Mouse (Mus musculus) B cell, adult 62 days (primary cell): ENCODE measurements around the gene Ccr9. TPM values are rescaled to one million over a fixed set of nuclear protein-coding genes. Genes with fewer than 3 reads are reported as not detected.

Experiments used
- total RNA-seq: library from RNA; stranded (reverse); gene quantifications from 4 replicates; pipeline ENCODE4 v1.2.4, GENCODE M21; 2023

The Ccr9 gene
- total RNA-seq: 0.78 to 1.0 TPM (median 1.0 TPM) in 4 replicates

DNA sequence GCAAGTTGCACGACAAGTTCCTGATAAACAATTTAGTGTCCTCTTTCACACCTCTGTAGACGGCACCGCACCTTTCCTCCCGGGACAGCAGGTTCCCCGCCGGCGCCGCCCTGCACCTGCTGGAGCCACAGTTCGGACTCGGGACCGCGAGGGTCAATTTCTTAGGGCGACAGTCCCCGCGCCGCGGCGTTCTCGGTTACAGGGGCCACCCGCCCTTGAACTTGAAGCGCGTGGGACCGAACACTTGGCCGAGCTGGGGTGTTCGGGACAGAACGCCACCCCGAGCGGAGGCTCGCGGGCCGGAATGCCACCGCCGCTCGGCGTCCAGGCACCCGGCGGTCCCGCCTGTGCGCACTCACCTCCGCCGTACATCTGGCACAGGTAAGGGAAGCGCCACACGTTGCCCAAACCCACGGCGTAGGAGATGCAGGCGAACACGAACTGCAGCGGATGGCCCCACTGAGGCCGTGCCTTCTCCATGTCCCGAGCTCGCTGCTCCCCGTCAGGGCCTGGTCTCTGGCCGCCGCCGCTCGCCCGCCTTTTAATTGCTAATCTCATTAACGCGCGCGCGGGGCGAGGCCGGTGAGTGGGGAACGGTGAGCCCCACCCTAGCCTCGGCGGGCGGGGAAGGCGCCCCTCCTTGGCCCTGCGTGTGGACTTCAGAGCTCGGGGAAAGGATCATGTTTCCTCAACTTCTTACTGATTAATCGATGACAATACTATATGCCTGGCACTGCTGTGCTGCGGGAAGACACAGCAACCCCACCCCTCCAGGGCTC lies at the start of gene Ccr9, which contains the start of gene Slc6a20a:
Gene Ccr9, plus strand, starts transcription at position 113 of the 779 bp plus-strand sequence.
Gene Slc6a20a, minus strand, starts transcription at position 559 of the 779 bp plus-strand sequence.

GRCm38 (mm10) chr9:123632281-123632680 lies 46.0 kb upstream of the Ccr9 start, which contains the start of gene Slc6a20b:
Gene Slc6a20b (minus strand): TSS chr9:123632565.

DNA sequence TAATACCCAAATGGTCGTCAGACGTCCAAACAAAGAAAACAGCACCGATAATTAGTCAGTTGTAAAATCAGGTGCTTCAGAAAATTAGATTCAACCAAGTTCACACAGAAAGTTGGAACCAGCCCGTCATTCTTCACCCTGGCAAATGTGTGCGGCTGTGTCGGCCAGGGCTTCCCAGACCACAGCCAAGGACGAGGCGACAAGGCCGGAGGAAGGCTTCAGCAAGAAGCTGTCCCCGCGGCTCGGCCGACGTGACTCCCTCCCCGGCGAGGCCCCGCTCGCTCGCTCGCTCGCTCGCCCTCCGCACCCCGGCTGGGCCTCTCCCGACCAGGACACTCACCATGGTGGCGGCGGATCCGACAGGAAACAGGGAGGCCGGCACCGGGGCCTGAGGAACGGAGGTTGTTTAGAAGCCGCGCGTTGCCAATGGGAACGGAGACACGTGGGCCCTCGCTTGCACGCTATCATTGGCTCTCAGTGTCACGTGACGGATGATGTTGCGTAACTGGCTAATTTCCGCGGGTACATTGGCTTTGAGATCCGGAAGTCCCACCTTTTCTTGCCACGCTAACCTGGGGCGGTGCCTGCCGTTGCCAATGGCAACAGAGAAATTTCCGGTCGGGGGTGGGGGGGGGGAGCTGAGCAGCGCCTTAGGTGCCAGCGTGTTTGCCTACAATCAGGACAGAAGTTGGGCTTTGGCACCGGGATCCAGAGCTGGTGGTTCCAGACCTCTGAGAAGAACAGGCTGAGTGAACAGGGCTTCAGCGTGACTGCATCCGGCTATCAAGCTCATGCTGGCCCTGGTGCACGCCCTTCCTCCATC lies 39.2 kb downstream of the Ccr9 start, which contains the start of gene Lztfl1:
Gene Lztfl1, minus strand, starts transcription at position 512 of the 823 bp plus-strand sequence.

DNA sequence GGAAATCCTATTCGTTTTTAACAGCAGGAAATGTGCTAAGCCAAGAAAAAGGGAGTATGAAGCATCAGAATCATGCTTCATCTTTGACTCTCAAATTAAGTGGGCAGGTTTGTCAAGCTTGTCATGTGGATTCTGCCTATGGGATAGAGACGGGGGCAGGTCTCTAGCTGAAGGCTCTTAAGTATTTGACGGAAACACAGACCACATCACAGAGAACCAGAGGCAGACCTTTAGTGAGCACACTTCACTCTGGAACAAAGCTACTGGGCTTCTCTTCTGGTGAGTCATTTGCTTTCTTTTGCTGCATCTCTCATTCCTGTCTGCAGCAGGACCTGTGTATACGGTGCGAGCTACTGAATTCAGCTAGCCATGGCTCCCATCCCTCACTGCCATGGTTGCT lies 128.0 kb downstream of the Ccr9 start, which contains the start of gene Cxcr6:
Gene Cxcr6, plus strand, starts transcription at position 209 of the 400 bp plus-strand sequence.

Other genes starting within 250 kb of the Ccr9 start
- gene Limd1, start 199.7 kb upstream of the Ccr9 start, total RNA-seq: 134 to 158 TPM (median 145 TPM) in 4 replicates
- 21.1 to 28.2 TPM (median 23.9 TPM) in 4 replicates for gene Sacm1l, start 148.7 kb upstream of the Ccr9 start, total RNA-seq
- gene Slc6a20b, start 45.9 kb upstream of the Ccr9 start, total RNA-seq: not detected in 4 replicates
- gene Slc6a20a, start 446 bp downstream of the Ccr9 start, total RNA-seq: not detected in 4 replicates
- gene Lztfl1, start 39.3 kb downstream of the Ccr9 start, total RNA-seq: 270 to 295 TPM (median 292 TPM) in 4 replicates
- gene Cxcr6, start 128.0 kb downstream of the Ccr9 start, total RNA-seq: not detected in 4 replicates
- 35.9 to 45.9 TPM (median 41.4 TPM) in 4 replicates for gene Fyco1, start 173.5 kb downstream of the Ccr9 start, total RNA-seq
- 0.12 to 0.18 TPM (median 0.13 TPM) in 3 of 4 replicates, not detected in the other for gene Xcr1, start 183.6 kb downstream of the Ccr9 start, total RNA-seq